Mouse (Mus musculus): Measurements from ENCODE around the gene Dctd.
A peak's percentile ranks its signal among the peaks of the same experiment; 100 is the strongest.

The Dctd gene

DNA sequence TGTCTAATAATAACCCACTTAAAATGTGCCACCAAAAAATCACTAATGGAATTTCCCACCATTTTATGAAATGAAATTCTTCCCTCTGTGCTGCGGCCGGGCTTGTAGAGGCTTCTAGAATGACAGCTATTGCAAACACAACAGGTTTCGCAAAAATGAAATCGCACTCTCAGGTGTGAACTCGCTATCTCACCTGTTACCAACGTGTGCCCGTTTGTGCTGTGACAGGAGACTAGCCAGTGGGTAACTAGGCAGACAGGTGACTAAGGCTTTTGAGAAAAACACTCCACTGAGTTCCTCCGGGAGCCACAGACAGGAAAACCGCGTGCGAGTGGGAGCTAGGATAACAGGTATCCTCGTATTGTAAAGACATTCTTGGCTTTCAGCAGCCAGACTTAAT is at the start of gene Dctd:
Dctd (plus strand) TSS at position 301 of the 400 bp plus-strand sequence.
- DNase-seq (ENCODE audit: low read depth, low spot score) = no peak

DNA sequence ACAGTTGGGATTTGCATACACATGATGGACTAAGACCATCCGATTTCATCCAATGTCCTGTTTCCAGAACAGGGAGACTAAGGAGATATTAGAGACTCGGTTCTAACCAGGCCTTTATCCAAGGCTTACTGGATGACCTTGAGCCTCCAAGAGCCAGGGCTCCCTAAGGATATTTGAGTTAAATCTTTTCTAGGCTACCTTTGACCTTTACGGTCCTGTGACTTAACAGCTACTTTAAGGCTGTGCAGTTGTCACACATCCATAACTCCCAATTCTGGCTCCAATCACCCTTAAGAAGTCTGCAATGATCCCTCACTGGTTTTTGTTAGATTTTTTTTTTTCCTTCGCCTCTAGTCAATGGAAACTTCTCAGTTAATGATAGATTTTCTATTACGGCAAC is 45.3 kb upstream of the Dctd start:
- no peak for DNase-seq (ENCODE audit: low read depth, low spot score)

GRCm38 (mm10) chr8:48063526-48064072 is 35.3 kb upstream of the Dctd start:
- DNase-seq (ENCODE audit: low read depth, low spot score) = peak; percentile 22

GRCm38 (mm10) chr8:48074149-48074548 is 24.7 kb upstream of the Dctd start:
- no peak for DNase-seq (ENCODE audit: low read depth, low spot score)

DNA sequence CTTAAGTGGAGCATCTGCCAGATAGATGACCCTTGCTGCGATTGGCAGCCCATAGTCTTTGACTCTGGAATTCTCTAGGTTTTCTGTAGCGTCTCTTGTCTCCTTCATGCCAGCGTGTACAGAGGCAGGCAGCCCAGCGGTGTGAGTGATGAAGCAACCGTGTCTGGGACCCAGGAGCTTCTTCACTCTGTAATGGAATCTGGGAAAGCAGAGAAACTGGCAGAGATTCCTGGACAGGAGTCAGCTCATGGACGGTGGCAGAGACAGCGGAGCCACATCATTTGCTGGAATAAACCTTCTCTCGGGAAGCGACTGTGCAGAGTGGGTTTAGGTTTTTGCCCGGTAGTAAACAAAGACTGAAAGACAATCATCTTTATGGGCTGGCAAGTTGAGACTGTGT is 16.5 kb upstream of the Dctd start:
- DNase-seq (ENCODE audit: low read depth, low spot score) = no peak

DNA sequence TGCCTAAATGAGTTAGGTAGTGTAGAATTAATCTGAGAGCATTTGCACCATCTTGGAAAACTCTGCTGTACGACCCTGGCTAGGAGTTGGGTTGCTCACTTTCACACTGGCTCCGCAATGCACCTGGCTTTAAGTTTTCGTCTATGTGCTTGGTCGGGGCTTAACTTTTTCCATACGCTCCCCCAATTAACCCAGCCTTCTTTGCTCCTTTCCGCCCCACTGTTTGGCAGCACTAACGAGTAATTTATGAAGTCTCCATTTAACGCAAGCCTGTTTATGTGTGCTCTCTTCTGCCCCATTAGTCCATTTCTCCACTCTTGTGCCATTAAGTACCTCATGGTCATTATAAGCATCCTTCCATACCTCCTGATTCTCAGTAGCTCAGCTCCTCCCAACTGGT is 8.2 kb upstream of the Dctd start:
- DNase-seq (ENCODE audit: low read depth, low spot score) = no peak

- no peak for DNase-seq (ENCODE audit: low read depth, low spot score)
Measured at GRCm38 (mm10) chr8:48095378-48095777, 3.5 kb upstream of the Dctd start.

- peak; percentile 85 for DNase-seq (ENCODE audit: low read depth, low spot score)
Measured at GRCm38 (mm10) chr8:48097131-48097794, 1.6 kb upstream of the Dctd start.

DNA sequence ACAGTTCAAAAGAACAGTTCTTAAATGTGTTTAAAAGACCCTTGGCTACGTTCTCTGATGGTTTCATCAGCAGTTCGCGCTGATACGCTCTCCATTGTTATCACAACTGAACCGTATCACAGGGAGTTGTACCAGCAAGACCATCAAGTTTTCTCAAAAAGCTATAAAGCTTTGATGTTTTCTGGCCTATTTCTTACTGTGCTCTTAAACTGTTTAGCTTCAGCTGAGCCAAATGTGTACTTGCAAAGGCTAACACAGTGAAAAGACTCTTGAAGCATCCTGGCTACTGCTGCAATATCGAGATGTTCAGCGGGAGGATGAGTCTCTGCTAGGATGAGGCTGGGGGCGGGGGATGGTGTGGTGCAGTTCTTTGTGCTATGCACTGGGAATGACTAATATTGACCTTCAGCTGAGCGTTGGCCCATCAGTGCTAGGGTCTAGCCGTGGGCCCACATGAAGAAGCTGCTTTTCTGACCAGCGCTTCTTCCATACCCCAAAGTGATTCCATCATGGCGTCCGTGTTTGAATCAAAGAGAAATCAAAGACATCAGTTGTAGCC is 732 bp upstream of the Dctd start:
- DNase-seq (ENCODE audit: low read depth, low spot score) = no peak

GRCm38 (mm10) chr8:48100100-48100787 is 1.4 kb downstream of the Dctd start:
- DNase-seq (ENCODE audit: low read depth, low spot score) = no peak

DNA sequence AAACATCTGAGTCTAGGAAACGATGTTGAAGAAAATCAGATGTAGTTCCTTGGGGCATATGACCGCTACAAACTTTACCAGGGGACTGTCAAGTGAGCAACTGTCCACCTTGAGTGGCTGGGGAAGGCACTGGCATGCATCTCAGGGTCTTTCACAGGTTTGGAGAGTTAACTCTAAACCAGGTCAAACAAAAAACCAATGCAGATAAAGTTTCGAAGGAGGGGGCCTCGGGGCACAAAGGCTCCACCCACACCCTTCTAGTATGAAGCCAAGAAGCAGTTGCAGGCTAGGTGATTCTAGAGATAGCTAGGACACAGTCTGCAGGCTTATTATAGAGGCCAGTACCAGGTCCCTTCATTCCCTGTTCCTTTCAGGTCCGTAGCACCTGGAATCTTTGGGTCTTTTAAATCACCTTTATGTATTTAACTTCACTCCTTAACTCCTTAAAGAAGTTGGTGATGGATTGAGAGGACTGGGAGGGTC is 10.5 kb downstream of the Dctd start:
- DNase-seq (ENCODE audit: low read depth, low spot score) = no peak

DNA sequence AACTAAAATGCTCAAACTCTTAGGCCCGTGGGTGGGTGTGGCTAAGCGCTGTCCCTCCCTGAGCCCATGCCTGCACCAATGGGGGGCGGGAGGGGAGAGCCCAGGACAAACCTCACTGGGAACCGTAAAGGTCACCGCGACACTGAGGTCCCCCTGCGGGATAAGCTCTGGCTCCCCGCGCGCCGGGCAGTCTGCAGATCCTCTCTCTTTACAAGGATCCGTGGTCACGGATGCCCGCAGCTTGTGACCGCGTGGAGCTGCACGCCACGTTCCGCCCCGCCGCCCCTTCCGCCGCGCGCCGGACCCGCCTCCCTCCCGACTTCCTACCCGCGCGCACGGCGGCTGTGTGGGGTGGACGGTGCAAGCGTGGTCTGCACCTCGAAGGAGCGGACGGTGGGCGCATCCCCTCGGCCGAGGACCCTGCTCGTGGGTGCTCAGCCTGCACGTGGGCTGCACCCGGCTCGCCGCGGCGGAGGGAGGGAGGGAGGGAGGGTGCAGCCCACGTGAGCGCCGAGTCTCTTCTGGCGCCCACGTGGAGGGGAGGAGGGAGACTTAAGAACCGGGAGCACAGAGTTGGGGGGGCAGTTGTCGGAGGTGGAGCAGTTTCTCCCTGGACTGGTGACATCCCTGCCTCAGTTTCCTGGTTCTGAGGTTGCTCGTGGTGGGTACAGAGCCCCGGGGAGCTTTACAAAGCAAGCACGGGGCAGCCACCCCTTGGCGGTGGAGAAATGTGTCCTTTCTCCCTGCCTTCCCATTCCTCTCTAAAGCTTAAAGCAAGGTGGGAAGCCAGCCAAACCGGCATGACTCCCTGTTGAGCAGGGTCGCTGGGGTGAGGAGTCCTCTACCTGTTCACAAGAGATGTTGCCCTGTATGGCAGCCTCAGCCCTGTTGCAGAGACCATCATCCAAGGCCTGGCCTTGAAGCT is 11.2 kb downstream of the Dctd start:
- peak; percentile 47 for DNase-seq (ENCODE audit: low read depth, low spot score)

DNA sequence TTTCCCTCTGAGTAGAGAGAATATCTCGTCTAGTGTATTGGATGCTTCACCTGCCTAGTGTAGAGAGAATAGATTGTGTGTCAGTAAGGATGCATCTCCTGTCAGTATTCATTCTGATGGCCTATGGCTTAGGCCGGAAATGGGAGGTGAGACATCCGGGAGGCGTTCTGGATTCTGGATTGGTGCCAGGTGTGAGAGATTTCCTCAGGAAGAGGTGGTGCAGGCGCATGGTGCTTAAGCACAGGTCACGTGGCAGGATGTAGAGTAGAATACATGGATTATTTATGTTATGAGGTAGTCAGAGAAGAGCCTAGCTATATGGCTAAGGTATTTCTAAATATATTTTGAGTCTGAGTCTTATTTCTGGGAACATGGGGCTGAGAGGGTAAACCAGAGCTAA is 15.7 kb downstream of the Dctd start:
- DNase-seq (ENCODE audit: low read depth, low spot score) = no peak

GRCm38 (mm10) chr8:48122991-48123390 is 24.1 kb downstream of the Dctd start:
- no peak for DNase-seq (ENCODE audit: low read depth, low spot score)

DNA sequence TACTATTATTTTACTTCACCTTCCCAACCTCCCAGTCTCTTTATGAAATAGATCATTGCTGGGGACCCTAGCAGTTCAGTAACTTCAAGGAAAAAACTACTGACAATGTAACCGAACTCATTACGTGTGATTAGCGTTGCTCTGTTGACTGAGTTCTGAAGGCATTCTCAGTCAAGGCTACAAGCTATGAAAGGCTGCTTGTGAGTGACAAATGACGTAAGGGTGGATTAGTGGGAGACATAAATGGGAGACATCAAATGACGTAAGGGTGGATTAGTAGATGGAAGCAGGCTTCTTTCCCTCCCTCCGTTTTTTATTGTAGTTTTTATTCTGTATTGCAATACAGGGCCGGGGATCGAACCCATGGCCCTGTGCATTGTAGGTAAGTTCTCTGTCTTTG is 26.0 kb downstream of the Dctd start:
- DNase-seq (ENCODE audit: low read depth, low spot score) = no peak

DNA sequence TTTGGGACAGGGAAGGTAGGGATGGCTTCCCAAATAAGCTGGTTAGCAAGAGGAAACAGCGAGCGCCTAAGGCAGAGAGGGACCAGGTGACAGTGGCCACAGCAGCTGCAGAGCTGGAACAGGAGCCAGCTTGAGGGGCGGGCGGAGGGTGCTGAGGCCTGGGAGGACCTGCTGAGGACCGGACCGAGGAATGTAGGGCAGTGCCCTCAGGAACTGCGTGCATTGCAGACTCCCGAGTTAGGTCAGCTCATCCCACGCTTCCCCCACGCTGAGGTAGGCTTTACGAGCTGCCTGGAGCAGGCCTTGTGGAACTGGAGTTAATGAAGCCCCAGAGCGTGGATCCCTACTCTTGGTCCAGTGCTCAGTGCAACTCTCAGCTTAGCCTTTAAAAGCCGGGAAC is 28.1 kb downstream of the Dctd start:
- no peak for DNase-seq (ENCODE audit: low read depth, low spot score)

- DNase-seq (ENCODE audit: low read depth, low spot score) = no peak
Measured at GRCm38 (mm10) chr8:48130266-48130665, 31.4 kb downstream of the Dctd start.

DNA sequence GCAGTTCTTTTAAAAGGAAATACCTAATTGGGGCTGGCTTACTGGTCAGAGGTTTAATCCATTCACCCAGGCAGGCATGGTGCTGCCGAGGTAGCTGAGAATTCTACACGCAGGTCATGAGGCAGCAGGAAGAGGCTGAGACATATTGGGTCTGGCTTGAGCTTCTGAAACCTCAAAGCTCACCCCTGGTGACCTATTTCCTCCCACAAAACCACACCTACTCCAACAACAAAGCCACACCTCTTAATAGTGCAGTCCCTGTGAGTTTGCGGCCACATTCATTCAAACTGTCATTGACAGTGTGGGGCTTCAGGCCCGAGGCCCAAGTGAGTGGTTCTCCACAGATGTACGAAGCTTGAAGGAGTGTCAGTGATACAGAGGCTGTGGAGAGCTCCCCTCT is 34.4 kb downstream of the Dctd start:
- no peak for DNase-seq (ENCODE audit: low read depth, low spot score)

DNA sequence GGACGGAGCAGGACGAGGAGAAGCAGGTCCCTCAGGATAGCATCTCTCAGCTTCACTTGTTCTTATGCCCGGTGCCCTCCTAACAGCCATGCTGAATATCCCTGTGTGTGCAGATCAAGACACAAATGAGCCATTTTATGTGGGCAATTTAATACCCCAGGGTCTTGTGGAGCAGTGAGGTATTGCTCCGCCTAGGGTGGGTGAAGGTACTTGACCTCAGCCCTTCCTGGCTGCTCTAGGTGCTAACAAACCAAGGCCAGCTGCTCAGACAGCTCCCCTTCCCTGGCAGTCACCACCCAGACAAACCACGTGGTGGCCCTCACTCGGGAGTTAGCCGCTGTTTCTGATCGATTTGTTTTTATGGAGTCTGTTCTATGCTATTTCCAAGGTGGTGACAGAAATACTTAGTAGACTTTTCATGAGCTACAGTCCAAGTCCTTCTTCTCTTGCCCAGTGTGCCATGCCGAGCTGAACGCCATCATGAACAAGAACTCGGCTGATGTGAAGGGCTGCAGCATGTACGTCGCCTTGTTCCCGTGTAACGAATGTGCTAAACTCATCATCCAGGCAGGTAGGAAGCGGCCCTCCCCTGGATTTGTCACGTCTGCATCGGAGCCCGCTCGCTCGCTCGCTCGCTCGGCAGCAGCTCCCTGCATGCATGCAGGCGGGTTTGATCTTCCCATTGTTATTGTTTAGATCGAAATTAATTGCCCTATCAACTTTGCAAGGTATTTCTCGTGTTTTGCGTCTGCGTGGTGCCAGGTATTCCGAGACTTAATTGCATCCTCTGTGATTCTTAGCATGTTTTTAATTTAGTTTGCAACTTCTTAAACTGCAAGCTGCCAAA is 38.1 kb downstream of the Dctd start:
- DNase-seq (ENCODE audit: low read depth, low spot score) = no peak

DNA sequence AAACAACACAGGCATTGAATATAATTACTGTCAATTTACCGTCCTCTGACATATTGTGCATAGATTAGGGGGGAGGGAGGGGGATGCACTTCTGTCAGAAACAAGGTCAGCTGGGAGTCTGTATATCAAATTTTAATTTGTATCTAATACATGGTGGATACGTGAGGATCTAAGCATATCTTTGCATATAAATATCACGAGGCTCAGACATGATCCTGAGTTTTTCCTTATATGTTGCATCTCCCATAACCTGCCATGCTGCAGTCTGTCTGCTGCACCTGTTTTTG is 38.7 kb downstream of the Dctd start:
- DNase-seq (ENCODE audit: low read depth, low spot score) = no peak

DNA sequence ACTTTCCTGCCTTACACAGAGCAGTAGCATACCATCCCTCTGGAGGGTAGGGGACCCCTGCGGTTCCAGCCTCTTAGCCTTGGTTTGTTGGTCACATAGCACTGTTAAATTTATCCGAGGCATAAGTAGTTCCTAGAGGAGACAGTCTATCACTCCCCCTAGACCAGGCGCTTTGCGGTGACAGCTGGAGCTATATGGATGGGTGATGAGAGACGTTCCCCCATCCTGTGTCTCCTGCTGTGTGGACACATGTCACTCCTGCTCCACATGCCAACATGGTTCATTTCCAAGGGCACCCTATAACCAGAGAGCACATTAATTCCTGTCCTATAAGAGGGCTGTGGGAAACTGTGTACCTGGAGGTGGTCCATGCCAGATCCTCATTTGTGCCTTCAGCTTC is 42.1 kb downstream of the Dctd start:
- DNase-seq (ENCODE audit: low read depth, low spot score) = no peak

All from telencephalon, adult 2 months (tissue).